Mouse (Mus musculus): Measurements from ENCODE around the gene Knstrn. TPM values are rescaled to one million over a fixed set of nuclear protein-coding genes. Genes with fewer than 3 reads are reported as not detected.

Knstrn gene
- polyA plus RNA-seq, 1 experiment from 2014 or later: 133 TPM

DNA sequence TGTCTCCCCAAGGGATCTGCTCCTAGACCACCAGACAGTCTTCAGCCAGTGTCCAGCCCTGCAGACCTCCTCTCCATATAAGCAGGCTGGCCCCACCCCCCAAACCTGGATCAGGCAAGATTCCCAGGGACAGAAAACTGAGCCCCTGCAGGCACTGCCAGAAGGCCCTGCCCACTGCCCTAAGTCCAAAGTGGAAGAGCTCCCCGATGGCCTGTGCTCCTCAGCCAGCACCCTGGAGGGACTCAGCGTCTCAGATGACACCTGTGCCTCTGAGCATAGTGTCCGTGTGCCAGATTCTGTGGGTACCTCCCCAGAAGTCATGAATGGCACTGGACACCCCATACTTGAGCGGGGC lies 21.6 kb upstream of the Knstrn start:
- Histone ChIP-seq H3K27ac (no peak overlapping the region), H3K4me3 (no peak overlapping the region), H3K36me3 (ENCODE audit: poor library complexity, severe bottlenecking) (peaks cover 24% of the 10 kb centered on the region), H3K9ac (no peak overlapping the region), H3K9me3 (replicated peaks) (no peaks in the 10 kb centered on the region), H3K27me3 (no peaks in the 10 kb centered on the region), H3K4me1 (peaks cover 21% of the 10 kb centered on the region), H3K4me2 (no peak overlapping the region)
- 85% methylated on average over 4 of the region's 4 CpGs for WGBS
- no peak for ATAC-seq

DNA sequence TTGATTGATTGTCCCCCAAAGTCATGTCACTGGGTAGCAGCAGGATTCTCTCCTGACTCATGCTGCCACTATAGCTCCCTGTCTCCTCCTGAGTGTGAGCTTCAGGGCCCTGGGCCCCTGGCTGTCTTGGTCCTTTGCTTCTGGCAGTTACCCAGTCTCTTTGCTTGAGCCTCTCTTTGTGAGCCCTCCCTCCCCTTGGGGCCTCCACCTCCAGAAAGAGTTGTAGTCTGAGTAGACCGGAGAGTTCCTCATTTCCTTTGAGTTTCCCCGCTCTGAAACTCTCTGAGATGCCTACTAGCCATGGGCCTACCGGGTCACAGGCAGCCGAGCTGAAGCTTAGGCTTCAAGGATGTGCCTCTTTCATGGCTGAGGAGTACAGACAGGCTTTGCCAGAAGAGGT lies 20.2 kb upstream of the Knstrn start:
- peaks cover 15% of the 10 kb centered on the region for H3K36me3 ChIP-seq (ENCODE audit: poor library complexity, severe bottlenecking)
- H3K9ac ChIP-seq: no peak overlapping the region
- no peak for ATAC-seq
- no peaks in the 10 kb centered on the region; the same call in 1 of the 2 replicates for H3K27me3 ChIP-seq
- no peak overlapping the region for H3K27ac ChIP-seq
- peaks cover 21% of the 10 kb centered on the region for H3K4me1 ChIP-seq
- H3K4me2 ChIP-seq: no peak overlapping the region
- WGBS: 87% methylated on average over 4 of the region's 4 CpGs
- no peaks in the 10 kb centered on the region for H3K9me3 ChIP-seq (replicated peaks)
- H3K4me3 ChIP-seq: no peak overlapping the region

DNA sequence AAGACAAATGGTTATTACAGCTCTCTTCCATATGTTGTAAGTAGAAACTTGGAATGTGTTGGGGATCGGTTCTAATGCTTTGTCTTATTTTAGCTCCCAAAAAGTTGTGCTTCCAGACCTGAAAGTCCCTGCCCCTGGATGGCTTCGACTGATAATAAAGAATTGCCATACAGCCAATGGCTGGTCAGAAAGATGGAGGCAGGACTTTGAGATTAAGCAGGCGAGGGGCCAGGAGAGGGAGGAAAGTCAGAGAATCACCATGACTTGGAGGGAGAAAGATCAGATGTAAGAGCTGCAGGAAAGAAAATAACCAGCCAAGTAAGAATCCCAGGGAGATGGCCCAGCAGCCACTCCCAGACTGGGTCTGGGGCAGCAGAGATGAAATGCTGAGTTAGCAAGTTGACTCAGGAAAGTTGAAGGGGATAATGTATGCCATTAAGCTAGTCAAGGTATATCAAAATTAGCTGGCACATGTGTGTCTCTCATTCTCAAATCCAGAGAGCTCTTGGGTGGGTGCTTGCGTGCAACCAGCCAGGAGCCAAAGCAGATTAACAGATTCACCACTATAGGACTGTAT lies 11.2 kb upstream of the Knstrn start:
- no peak overlapping the region for H3K27ac ChIP-seq
- no peaks in the 10 kb centered on the region for H3K4me1 ChIP-seq
- H3K36me3 ChIP-seq (ENCODE audit: poor library complexity, severe bottlenecking): no peaks in the 10 kb centered on the region
- 78% methylated on average over 4 of the region's 4 CpGs for WGBS
- no peak for ATAC-seq
- no peak overlapping the region for H3K4me3 ChIP-seq
- no peak overlapping the region for H3K9ac ChIP-seq
- H3K4me2 ChIP-seq: no peak overlapping the region
- H3K9me3 ChIP-seq (replicated peaks): no peaks in the 10 kb centered on the region
- H3K27me3 ChIP-seq: peaks cover 3% of the 10 kb centered on the region; the same call in 1 of the 2 replicates

DNA sequence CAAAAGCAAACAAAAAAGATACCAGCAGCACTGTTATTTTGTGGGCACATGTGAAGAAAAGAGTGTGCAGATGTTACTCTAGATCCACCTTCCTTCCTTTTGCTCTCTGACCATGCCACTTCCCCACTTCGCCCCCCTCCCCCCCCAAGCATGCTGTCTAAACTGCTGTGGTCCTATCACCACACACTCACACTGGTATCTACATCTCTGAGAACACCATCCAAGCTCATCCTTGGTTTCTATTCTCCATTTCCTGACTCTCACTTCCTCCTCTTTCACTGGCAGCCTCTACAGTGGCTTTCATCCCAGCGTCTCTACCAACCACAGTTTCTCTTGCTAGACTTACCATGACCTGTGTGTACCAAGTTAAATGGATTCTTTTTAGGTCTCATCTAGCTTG lies 9.3 kb upstream of the Knstrn start:
- no peak overlapping the region for H3K4me3 ChIP-seq
- WGBS: 80% methylated on average over 2 of the region's 2 CpGs
- H3K4me2 ChIP-seq: no peak overlapping the region
- no peak for ATAC-seq
- no peaks in the 10 kb centered on the region for H3K4me1 ChIP-seq
- H3K9me3 ChIP-seq (replicated peaks): no peaks in the 10 kb centered on the region
- peaks cover 3% of the 10 kb centered on the region; the same call in 1 of the 2 replicates for H3K27me3 ChIP-seq
- no peaks in the 10 kb centered on the region for H3K36me3 ChIP-seq (ENCODE audit: poor library complexity, severe bottlenecking)
- no peak overlapping the region for H3K9ac ChIP-seq
- no peak overlapping the region for H3K27ac ChIP-seq

DNA sequence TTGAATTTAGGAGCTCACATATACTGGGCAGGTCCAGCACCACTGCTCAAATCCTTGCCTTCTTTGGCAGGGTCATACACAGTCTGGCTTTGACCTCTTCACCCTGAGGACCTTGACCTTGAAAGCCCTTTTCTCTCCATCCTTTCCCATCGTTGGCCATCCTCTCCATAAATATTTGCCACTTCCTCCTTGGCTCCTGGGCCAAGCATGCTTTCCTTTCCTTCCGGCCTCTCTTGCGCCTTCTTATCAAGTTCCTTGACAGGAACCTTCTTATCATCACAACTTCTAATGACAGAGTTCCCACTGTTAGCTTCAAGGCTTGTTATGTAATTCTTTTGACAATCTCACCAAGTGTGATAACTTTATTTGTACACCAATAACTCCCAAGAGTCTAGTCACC lies 8.7 kb upstream of the Knstrn start:
- Histone ChIP-seq H3K4me1 (no peaks in the 10 kb centered on the region), H3K9ac (no peak overlapping the region), H3K4me3 (no peak overlapping the region), H3K9me3 (replicated peaks) (no peaks in the 10 kb centered on the region), H3K27me3 (peaks cover 3% of the 10 kb centered on the region; the same call in 1 of the 2 replicates), H3K4me2 (no peak overlapping the region), H3K36me3 (ENCODE audit: poor library complexity, severe bottlenecking) (no peaks in the 10 kb centered on the region), H3K27ac (no peak overlapping the region)
- 79% methylated on average over 3 of the region's 3 CpGs for WGBS
- ATAC-seq: no peak

DNA sequence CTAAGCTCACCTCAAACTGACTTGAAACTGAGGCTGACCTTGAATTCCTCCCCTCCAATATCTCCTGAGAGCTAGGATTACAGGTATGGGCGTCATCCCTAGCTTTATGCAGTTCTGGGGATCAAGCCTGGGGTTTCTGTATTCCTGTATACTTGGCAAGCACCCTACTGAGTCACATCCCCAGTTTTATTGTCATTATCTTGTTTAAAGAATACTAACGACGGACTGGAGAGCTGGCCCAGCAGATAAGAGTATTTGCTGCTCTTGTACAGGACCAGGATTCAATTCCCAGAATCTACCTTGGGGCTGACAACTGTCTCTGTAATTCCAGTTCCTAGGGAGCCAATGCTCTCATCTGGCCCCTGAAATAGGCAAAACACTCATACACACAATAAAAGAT lies 8.0 kb upstream of the Knstrn start:
- no peaks in the 10 kb centered on the region for H3K9me3 ChIP-seq (replicated peaks)
- H3K36me3 ChIP-seq (ENCODE audit: poor library complexity, severe bottlenecking): no peaks in the 10 kb centered on the region
- H3K4me1 ChIP-seq: no peaks in the 10 kb centered on the region
- H3K27ac ChIP-seq: no peak overlapping the region
- H3K9ac ChIP-seq: no peak overlapping the region
- H3K4me2 ChIP-seq: no peak overlapping the region
- H3K4me3 ChIP-seq: no peak overlapping the region
- ATAC-seq: no peak
- 45% methylated on average over 3 of the region's 3 CpGs for WGBS
- peaks cover 3% of the 10 kb centered on the region; the same call in 1 of the 2 replicates for H3K27me3 ChIP-seq

DNA sequence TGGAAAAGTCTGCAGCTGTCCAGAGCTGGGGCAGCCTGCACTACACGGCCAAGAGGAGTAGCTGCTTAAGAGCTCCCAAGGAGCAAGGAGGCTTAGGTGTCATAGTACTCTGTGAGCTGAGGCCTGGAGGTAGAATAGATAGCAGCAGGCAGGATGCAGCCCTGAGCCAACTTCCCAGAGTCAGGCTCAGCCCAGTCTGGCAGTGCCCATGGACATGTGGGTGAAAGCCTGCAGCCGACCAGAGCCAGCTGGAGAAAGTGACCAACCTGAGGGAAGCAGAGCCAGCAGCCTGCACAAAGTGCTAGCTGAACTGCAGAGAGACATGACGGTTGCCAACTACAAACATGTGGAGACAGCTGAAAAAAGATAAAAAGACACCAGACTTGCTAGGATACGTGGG lies 6.9 kb upstream of the Knstrn start:
- Histone ChIP-seq H3K4me3 (no peak overlapping the region), H3K4me1 (no peaks in the 10 kb centered on the region), H3K9me3 (replicated peaks) (no peaks in the 10 kb centered on the region), H3K27ac (no peak overlapping the region), H3K27me3 (peaks cover 6% of the 10 kb centered on the region; the same call in 1 of the 2 replicates), H3K9ac (no peak overlapping the region), H3K4me2 (no peak overlapping the region), H3K36me3 (ENCODE audit: poor library complexity, severe bottlenecking) (no peaks in the 10 kb centered on the region)
- no peak for ATAC-seq
- 72% methylated on average over 4 of the region's 4 CpGs for WGBS

DNA sequence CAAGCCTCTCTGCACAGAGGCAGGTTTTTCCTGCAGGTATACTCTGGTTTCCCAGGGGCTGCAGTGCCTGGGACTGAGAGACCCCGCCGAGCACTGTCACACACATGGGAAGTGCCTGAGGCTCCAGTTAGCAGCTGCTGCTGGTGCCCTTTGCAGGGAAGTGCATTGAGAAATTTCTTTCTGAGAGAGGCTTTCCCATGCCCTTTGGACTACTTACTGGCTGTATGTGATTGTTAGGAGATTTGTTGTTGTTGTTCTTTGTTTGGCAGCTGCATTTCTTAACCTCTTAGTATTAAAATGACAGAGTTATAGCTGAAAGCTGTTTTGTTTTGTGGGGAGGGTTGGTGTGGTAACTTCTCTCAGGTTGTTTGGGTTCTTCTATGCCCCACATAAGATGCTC lies 2.9 kb upstream of the Knstrn start:
- Histone ChIP-seq H3K36me3 (ENCODE audit: poor library complexity, severe bottlenecking) (no peaks in the 10 kb centered on the region), H3K4me3 (no peak overlapping the region), H3K9me3 (replicated peaks) (no peaks in the 10 kb centered on the region), H3K4me1 (peaks cover 20% of the 10 kb centered on the region), H3K4me2 (no peak overlapping the region), H3K27ac (no peak overlapping the region), H3K27me3 (peaks cover 6% of the 10 kb centered on the region; the same call in 1 of the 2 replicates), H3K9ac (no peak overlapping the region)
- 38% methylated on average over 2 of the region's 2 CpGs for WGBS
- no peak for ATAC-seq

DNA sequence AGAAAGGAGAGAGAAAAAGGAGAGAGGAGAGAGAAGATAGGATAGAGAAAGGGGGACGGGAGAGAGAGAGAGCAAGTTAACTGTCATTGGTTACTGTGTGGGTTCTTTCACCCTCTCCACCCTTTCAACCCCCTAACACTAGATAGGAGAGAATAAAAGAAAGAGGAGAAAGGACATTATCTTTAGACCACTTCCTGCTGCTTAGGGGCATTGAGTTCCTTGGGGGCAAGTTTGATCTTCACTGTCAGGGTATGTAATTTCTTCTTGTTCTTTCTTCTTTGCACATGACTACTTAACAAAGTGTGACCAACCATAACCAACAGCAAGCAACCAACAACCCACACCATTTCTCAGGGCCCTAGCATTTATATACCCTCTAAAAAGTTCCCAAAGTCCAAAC lies 1.1 kb upstream of the Knstrn start:
- no peak for ATAC-seq
- Histone ChIP-seq H3K4me3 (no peak overlapping the region), H3K9ac (no peak overlapping the region), H3K27ac (no peak overlapping the region), H3K36me3 (ENCODE audit: poor library complexity, severe bottlenecking) (peaks cover 8% of the 10 kb centered on the region), H3K4me1 (peaks cover 25% of the 10 kb centered on the region), H3K4me2 (no peak overlapping the region), H3K27me3 (0 out of 2 replicates have a peak, but pooled peaks cover 3% of the 10 kb centered on the region), H3K9me3 (replicated peaks) (no peaks in the 10 kb centered on the region)
- WGBS: 80% methylated on average over 1 of the region's 1 CpGs

DNA sequence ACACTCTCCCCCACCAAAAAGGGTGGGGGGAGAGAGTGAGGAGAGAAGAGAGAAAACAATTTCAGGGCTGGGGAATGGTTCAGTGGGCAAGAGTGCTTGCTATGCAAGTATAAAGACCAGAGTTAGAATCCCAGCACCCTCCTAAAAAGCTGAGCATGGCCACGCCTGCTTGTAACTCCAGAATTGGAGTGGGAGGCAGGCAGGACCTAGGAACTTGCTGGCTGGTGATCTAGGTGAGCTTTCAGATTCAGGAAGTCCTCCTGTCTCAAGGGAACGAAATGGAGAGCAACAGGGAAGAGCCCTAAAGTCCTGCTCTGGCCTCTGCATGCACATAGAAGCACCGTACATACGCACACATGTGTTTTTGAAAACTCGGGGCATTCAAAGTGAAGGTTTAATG lies 9.0 kb downstream of the Knstrn start:
- no peak overlapping the region for H3K4me3 ChIP-seq
- 94% methylated on average over 5 of the region's 5 CpGs for WGBS
- no peak overlapping the region for H3K27ac ChIP-seq
- H3K4me1 ChIP-seq: no peaks in the 10 kb centered on the region
- peaks cover 74% of the 10 kb centered on the region for H3K36me3 ChIP-seq (ENCODE audit: poor library complexity, severe bottlenecking)
- ATAC-seq: no peak
- no peaks in the 10 kb centered on the region for H3K9me3 ChIP-seq (replicated peaks)
- H3K27me3 ChIP-seq: no peaks in the 10 kb centered on the region
- no peak overlapping the region for H3K9ac ChIP-seq
- no peak overlapping the region for H3K4me2 ChIP-seq

DNA sequence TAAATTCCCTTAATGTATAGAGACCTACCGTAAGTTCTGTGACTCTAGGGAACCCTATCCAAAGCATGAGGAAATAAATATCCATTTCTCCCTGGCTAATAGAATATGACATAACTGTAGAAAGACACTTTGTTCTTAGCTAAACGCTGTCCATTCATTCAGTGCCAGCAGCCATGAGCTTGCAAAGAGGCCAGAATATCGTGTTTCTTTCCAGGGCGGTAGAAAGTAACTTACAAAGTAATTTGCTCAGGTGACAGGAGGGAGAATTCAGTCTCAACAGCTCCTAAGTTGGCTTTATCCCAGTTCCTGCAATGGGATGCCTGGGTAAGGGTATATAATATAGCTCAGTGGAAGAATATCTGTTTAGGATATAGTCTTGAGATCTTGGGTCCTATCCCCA lies 10.6 kb downstream of the Knstrn start:
- WGBS: 96% methylated on average over 4 of the region's 4 CpGs
- no peaks in the 10 kb centered on the region for H3K4me1 ChIP-seq
- H3K9ac ChIP-seq: no peak overlapping the region
- H3K27me3 ChIP-seq: no peaks in the 10 kb centered on the region
- H3K4me3 ChIP-seq: no peak overlapping the region
- H3K4me2 ChIP-seq: no peak overlapping the region
- H3K36me3 ChIP-seq (ENCODE audit: poor library complexity, severe bottlenecking): peaks cover 71% of the 10 kb centered on the region
- H3K9me3 ChIP-seq (replicated peaks): no peaks in the 10 kb centered on the region
- no peak for ATAC-seq
- H3K27ac ChIP-seq: no peak overlapping the region

DNA sequence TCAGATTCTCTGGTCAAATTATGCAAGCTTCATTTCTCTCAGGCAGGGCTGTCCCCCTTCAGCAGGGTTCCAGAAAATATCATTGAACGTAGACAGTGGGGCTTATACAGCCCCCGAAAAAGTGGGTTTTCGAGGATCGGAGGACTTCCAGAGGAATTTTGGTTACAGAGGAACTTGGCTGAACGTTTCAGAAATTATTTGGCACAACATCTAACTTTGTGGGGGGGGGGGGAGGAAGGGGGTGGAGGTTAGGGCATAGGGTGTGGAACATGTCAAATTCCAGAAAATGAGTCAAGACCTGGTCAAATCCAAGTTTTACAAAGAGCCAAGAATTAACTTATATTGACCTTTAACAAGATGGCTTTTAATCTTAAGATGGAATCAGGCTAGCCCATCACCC lies 15.3 kb downstream of the Knstrn start:
- WGBS: 96% methylated on average over 5 of the region's 5 CpGs
- H3K9me3 ChIP-seq (replicated peaks): no peaks in the 10 kb centered on the region
- H3K9ac ChIP-seq: no peak overlapping the region
- H3K4me3 ChIP-seq: no peak overlapping the region
- no peaks in the 10 kb centered on the region for H3K4me1 ChIP-seq
- no peak overlapping the region for H3K27ac ChIP-seq
- peaks cover 91% of the 10 kb centered on the region for H3K36me3 ChIP-seq (ENCODE audit: poor library complexity, severe bottlenecking)
- no peak overlapping the region for H3K4me2 ChIP-seq
- ATAC-seq: no peak
- H3K27me3 ChIP-seq: no peaks in the 10 kb centered on the region

DNA sequence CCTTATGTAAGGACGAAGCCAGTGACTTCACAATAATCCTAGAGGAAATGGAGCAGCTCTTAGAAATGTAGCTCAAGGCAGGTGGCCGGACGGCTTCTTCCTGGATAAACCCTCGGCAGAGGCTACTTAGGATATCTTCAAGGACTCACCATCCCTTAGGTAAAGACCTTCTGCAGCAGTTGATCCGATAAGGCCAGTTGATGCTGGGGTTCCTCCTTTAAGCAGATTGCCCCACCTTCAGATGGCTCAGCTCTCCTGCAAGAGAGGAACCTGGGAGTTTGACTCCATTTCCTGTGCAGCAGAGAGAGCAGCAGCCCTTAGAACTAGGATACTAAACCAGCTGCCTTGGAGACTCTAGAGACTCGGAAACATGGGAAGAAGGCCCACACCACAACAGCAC lies 20.3 kb downstream of the Knstrn start:
- Histone ChIP-seq H3K4me2 (no peak overlapping the region), H3K27ac (no peak overlapping the region), H3K4me1 (no peaks in the 10 kb centered on the region), H3K36me3 (ENCODE audit: poor library complexity, severe bottlenecking) (peaks cover 68% of the 10 kb centered on the region), H3K27me3 (no peaks in the 10 kb centered on the region), H3K9ac (no peak overlapping the region), H3K9me3 (replicated peaks) (no peaks in the 10 kb centered on the region), H3K4me3 (no peak overlapping the region)
- ATAC-seq: no peak
- 95% methylated on average over 6 of the region's 6 CpGs for WGBS
